ENCODE assay signal across 6 mouse cellular contexts in genomic region chr8:110892913-110893312, GRCm38 (mm10).
"Had no signal": no experiment of that assay in that cellular context is flagged by ENCODE, and none has a peak within 500 bp of the region (broad histone marks: within the 10 kb centered on the region; RNA-seq: fewer than 3 reads in every experiment).

No protein-coding gene starts in this region.

- DNase-seq: kidney, postnatal 10 days; lung, embryonic 14.5 days; lung, postnatal 10 days; lung, postnatal 4 days; midbrain, embryonic 14.5 days; thymus, postnatal 4 days had no signal
